Mouse (Mus musculus) stomach, postnatal 0 days (tissue): ENCODE results near the gene Hist1h2bh.

Source experiments
- CTCF ChIP-seq: IDR thresholded peaks from 2 replicates; pipeline ENCODE4 v1.5.1; 2016; ENCODE audit warnings: antibody characterized with exemption, low read depth, mild to moderate bottlenecking, moderate library complexity
- EP300 ChIP-seq: optimal IDR thresholded peaks from 2 replicates; pipeline ENCODE3; 2016; ENCODE audit warnings: antibody characterized with exemption

DNA sequence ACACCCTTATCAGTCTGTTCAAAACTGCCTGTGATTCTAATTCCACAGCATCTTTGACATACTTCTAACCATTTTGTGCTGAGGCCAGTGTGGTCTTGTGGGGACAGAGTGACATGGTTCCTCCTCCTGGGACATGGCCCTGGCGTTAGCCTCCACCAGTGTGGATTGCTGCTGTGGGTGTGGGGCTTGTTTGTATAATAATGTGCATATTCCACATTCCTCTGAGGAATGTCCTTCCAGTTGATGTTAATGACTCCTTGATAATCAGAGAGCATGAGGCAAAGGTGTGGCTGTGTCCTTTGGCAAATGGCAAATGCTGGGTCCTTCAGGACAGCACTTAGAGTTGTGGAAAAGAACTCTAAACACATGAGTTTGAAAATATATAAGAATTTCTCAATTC lies 29.7 kb downstream of the Hist1h2bh start:
- TF ChIP-seq CTCF: no peak
- no peak for TF ChIP-seq EP300
